Mouse (Mus musculus): ENCODE measurements around the gene Psma6. TPM values are rescaled to one million over a fixed set of nuclear protein-coding genes. Genes with fewer than 3 reads are reported as not detected.

Gene Psma6
- total and polyA plus RNA-seq, 3 experiments = 255 to 309 TPM; not detected in 1

DNA sequence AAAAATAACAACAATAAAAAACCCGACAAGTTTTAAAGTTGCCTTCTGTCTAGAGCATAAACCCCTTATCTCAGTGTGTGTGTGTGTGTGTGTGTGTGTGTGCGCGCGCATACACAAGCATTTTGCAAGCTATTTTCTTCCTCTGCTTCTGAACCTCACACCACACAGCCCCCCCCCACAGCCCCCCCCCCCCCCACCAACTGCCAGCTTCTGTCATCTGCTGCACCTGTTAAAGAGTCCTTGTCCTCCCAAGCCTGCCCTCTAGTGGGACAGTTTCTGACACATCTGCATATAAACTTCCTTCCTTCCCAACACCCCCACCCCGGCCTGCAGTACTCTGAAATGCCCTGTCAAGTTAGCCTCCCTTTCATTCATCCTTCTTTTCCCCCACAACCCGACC lies 4.5 kb downstream of the Psma6 start:
- no peaks in the 10 kb centered on the region for H3K27me3 ChIP-seq (ENCODE audit: control insufficient read depth in 1 of 2, insufficient read depth in 2 of 2, low read length in 2 of 2)
- H3K4me3 ChIP-seq (ENCODE audit: control insufficient read depth in 1 of 2, insufficient read depth in 1 of 2, low read depth in 2 of 2, low read length in 2 of 2) = peak overlapping the region; percentile 44 to 59
- peak overlapping the region; percentile 86 for H3K27ac ChIP-seq (ENCODE audit: control insufficient read depth, low read depth, low read length)
- peaks cover 21 to 43% of the 10 kb centered on the region in 2 experiments for H3K4me1 ChIP-seq (ENCODE audit: control insufficient read depth in 1 of 2, insufficient read depth in 2 of 2, low read length in 2 of 2)
- peaks cover 0 to 22% of the 10 kb centered on the region in 2 experiments; a peak in 2 of 4 replicates for H3K36me3 ChIP-seq (ENCODE audit: control insufficient read depth in 1 of 2, insufficient read depth in 2 of 2, low read length in 2 of 2)
- TF ChIP-seq ZMIZ1 (IDR thresholded peaks at IDR 0.05; ENCODE audit: low read depth, low read length) (0 out of 2 replicates have a peak, but pooled peaks have one; percentile 55), E2F4 (IDR thresholded peaks at IDR 0.05; ENCODE audit: borderline replicate concordance, low read depth, low read length) (no peak), CHD1 (IDR thresholded peaks at IDR 0.05; ENCODE audit: low read depth, low read length) (0 out of 2 replicates have a peak, but pooled peaks have one; percentile 51), RAD21 (IDR thresholded peaks at IDR 0.05; ENCODE audit: low read depth, low read length) (peak; percentile 12), NELFE (IDR thresholded peaks at IDR 0.05; ENCODE audit: low read depth, low read length) (peak; percentile 39; the same call in 1 of the 2 replicates), SMC3 (IDR thresholded peaks at IDR 0.05; ENCODE audit: low read depth, low read length) (peak; percentile 36), NRF1 (IDR thresholded peaks at IDR 0.05; ENCODE audit: insufficient read depth, low read depth, low read length, poor library complexity, severe bottlenecking) (peak; percentile 65), EP300 (IDR thresholded peaks at IDR 0.05; ENCODE audit: low read depth in 1 of 2, low read length in 2 of 2) (peak in 1 of 2 experiments; percentile 65; a peak in 1 of 4 replicates), SIN3A (IDR thresholded peaks at IDR 0.05; ENCODE audit: low read length) (peak; percentile 55), ELF1 (IDR thresholded peaks at IDR 0.05; ENCODE audit: low read depth, low read length) (peak; percentile 14; the same call in 1 of the 2 replicates), TBP (IDR thresholded peaks at IDR 0.05; ENCODE audit: low read depth, low read length) (no peak), ZNF384 (IDR thresholded peaks at IDR 0.05; ENCODE audit: low read depth, low read length) (0 out of 2 replicates have a peak, but pooled peaks have one; percentile 4), RCOR1 (IDR thresholded peaks at IDR 0.05; ENCODE audit: low read depth, low read length) (peak; percentile 6; the same call in 1 of the 2 replicates), GATA1 (IDR thresholded peaks at IDR 0.05; ENCODE audit: low read depth, low read length) (peak; percentile 70), MYB (IDR thresholded peaks at IDR 0.05; ENCODE audit: low read depth, low read length) (no peak; the same call in none of the 2 replicates), TAL1 (IDR thresholded peaks at IDR 0.05; ENCODE audit: low read length) (no peak), GABPA (IDR thresholded peaks at IDR 0.05; ENCODE audit: low read depth, low read length) (no peak), CTCF (IDR thresholded peaks at IDR 0.05 in 2 of 3, conservative IDR thresholded peaks at IDR 0.05 in 1 of 3; ENCODE audit: control insufficient read depth in 1 of 3, insufficient read depth in 1 of 3, low read depth in 2 of 3, low read length in 3 of 3, poor library complexity in 1 of 3, severe bottlenecking in 1 of 3) (peak; percentile 19 to 57 (median 46); a peak in 5 of 6 replicates), JUND (IDR thresholded peaks at IDR 0.05; ENCODE audit: low read depth, low read length) (no peak), ETS1 (IDR thresholded peaks at IDR 0.05; ENCODE audit: low read depth, low read length) (peak; percentile 74), TCF12 (IDR thresholded peaks at IDR 0.05; ENCODE audit: low read depth, low read length) (peak; percentile 75), MXI1 (IDR thresholded peaks at IDR 0.05; ENCODE audit: low read depth, low read length) (peak; percentile 65), HCFC1 (IDR thresholded peaks at IDR 0.05; ENCODE audit: low read depth, low read length) (no peak), USF1 (IDR thresholded peaks at IDR 0.05; ENCODE audit: low read depth, low read length) (no peak), ZC3H11A (IDR thresholded peaks at IDR 0.05; ENCODE audit: low read depth, low read length) (peak; percentile 29; the same call in 1 of the 2 replicates), MAZ (IDR thresholded peaks at IDR 0.05; ENCODE audit: low read depth, low read length) (peak; percentile 51; the same call in 1 of the 2 replicates)
- peak overlapping the region; percentile 56 for H3K9ac ChIP-seq (ENCODE audit: control insufficient read depth, low read depth, low read length, poor library complexity, severe bottlenecking)
- no peaks in the 10 kb centered on the region for H3K79me2 ChIP-seq (ENCODE audit: control insufficient read depth, insufficient read depth, low read length, poor library complexity)
- peak; percentile 87 for DNase-seq (ENCODE audit: low read depth, low spot score)
- H3K9me3 ChIP-seq (replicated peaks; ENCODE audit: insufficient read depth, low read length) = no peaks in the 10 kb centered on the region

Data from MEL (cell line).